Mouse (Mus musculus): ENCODE measurements around the gene Fam180a.

- TF ChIP-seq POLR2A (IDR thresholded peaks at IDR 0.05; ENCODE audit: control insufficient read depth, low read depth, low read length), result no peak
- TF ChIP-seq CTCF (IDR thresholded peaks at IDR 0.05; ENCODE audit: control insufficient read depth, insufficient read depth, insufficient replicate concordance, low read depth, low read length), result no peak
These were observed 60.2 kb downstream of the Fam180a start for GRCm38 (mm10) chr6:35265580-35266278.
